ENCODE assay signal across 25 mouse cellular contexts in genomic region chr17:87787711-87788110, GRCm38 (mm10). TPM values are rescaled to one million over a fixed set of nuclear protein-coding genes. Genes with fewer than 3 reads are reported as not detected.
DNase-seq lines count a peak whose midpoint lies in the region; ATAC-seq and TF ChIP-seq lines count a peak whose summit lies in the region.
"Had no signal": no experiment of that assay in that cellular context is flagged by ENCODE, and none has a peak within 500 bp of the region (broad histone marks: within the 10 kb centered on the region; RNA-seq: fewer than 3 reads in every experiment).

No protein-coding gene starts in this region.

- H3K4me3 ChIP-seq in cerebellum, adult 2 months (replicated peaks; ENCODE audit: insufficient read depth, low read depth, low read length) = no peak overlapping the region
- no peak overlapping the region for H3K4me3 ChIP-seq in stomach, postnatal 0 days (ENCODE audit: low read depth, low read length)
- H3K4me3 ChIP-seq: embryonic facial prominence, embryonic 13.5 days; erythroblast, embryonic 14.5 days; heart, embryonic 13.5 days; hindbrain, embryonic 12.5 days; liver, embryonic 13.5 days; megakaryocyte, embryonic 14.5 days had no signal

- DNase-seq in cerebellum, adult 2 months = peak; percentile 5 to 18
- DNase-seq in cerebellum, adult 11-12 months = no peak
- peak; percentile 0 to 1 for DNase-seq in layer of hippocampus, adult 8-10 months (ENCODE audit: low spot score in 2 of 2)
- no peak for DNase-seq in layer of hippocampus, adult 9-10 months (ENCODE audit: low spot score)
- DNase-seq in testis, postnatal 10 days (ENCODE audit: low spot score) = peak; percentile 32
- no peak for DNase-seq in testis, postnatal 14 days (ENCODE audit: low spot score)
- peak; percentile 9 for DNase-seq in stomach, postnatal 0 days (ENCODE audit: low spot score)
- DNase-seq: embryo, embryonic 11 days; heart, postnatal 14 days; kidney, adult 18-20 months; liver, embryonic 13.5 days; lung, embryonic 14.5 days; midbrain, embryonic 14.5 days; right cerebral cortex, postnatal 25 days; thymus, adult 2 months; thymus, postnatal 4 days had no signal

- no peak for TF ChIP-seq POLR2A in cerebellum, adult 2 months (IDR thresholded peaks at IDR 0.05; ENCODE audit: borderline replicate concordance, insufficient read depth, low read length)

- no peaks in the 10 kb centered on the region for H3K27me3 ChIP-seq in cerebellum, adult 2 months (ENCODE audit: control insufficient read depth, insufficient read depth, low read length)
- H3K27me3 ChIP-seq in stomach, postnatal 0 days (ENCODE audit: control insufficient read depth, insufficient read depth, low read length) = no peaks in the 10 kb centered on the region
- H3K27me3 ChIP-seq: megakaryocyte, embryonic 14.5 days had no signal

- TF ChIP-seq EP300 in stomach, postnatal 0 days (optimal IDR thresholded peaks at IDR 0.05) = no peak

- peaks cover 67% of the 10 kb centered on the region for H3K4me1 ChIP-seq in cerebellum, adult 2 months (ENCODE audit: control insufficient read depth, insufficient read depth, low read length)
- no peaks in the 10 kb centered on the region for H3K4me1 ChIP-seq in stomach, postnatal 0 days (replicated peaks; ENCODE audit: control insufficient read depth, insufficient read depth)
- H3K4me1 ChIP-seq: embryonic facial prominence, embryonic 13.5 days; heart, embryonic 13.5 days; hindbrain, embryonic 12.5 days; liver, embryonic 13.5 days; megakaryocyte, embryonic 14.5 days had no signal

- no peak for TF ChIP-seq CTCF in cerebellum, adult 2 months (IDR thresholded peaks at IDR 0.05; ENCODE audit: borderline replicate concordance, insufficient read depth, low read depth, low read length)
- no peak for TF ChIP-seq CTCF in stomach, postnatal 0 days (IDR thresholded peaks at IDR 0.05; ENCODE audit: low read depth)

- no peaks in the 10 kb centered on the region for H3K9me3 ChIP-seq in stomach, postnatal 0 days (ENCODE audit: control insufficient read depth, low read length)
- H3K9me3 ChIP-seq: embryonic facial prominence, embryonic 13.5 days; heart, embryonic 13.5 days; hindbrain, embryonic 12.5 days; liver, embryonic 13.5 days had no signal

- 0 out of 2 replicates have a peak overlapping the region, but pooled peaks have one; percentile 12 for H3K27ac ChIP-seq in cerebellum, adult 2 months (ENCODE audit: insufficient read depth, low read length)
- H3K27ac ChIP-seq in stomach, postnatal 0 days (replicated peaks) = no peak overlapping the region
- H3K27ac ChIP-seq: embryonic facial prominence, embryonic 13.5 days; heart, embryonic 13.5 days; hindbrain, embryonic 12.5 days; liver, embryonic 13.5 days had no signal

- ATAC-seq in stomach, postnatal 0 days (ENCODE audit: low FRiP score, low TSS enrichment) = no peak
- ATAC-seq: forebrain, embryonic 14.5 days had no signal

- H3K4me2 ChIP-seq in stomach, postnatal 0 days (replicated peaks; ENCODE audit: low read depth) = no peak overlapping the region
- H3K4me2 ChIP-seq: embryonic facial prominence, embryonic 13.5 days; heart, embryonic 13.5 days; hindbrain, embryonic 12.5 days; liver, embryonic 13.5 days; lung, embryonic 14.5 days had no signal

- 54% methylated on average over 4 of the region's 4 CpGs for WGBS in cerebellum, adult 2 months
- 89% methylated on average over 4 of the region's 4 CpGs for WGBS in stomach, postnatal 0 days

- no peak overlapping the region for H3K9ac ChIP-seq in stomach, postnatal 0 days (ENCODE audit: low read length)
- H3K9ac ChIP-seq: embryonic facial prominence, embryonic 13.5 days; heart, embryonic 13.5 days; hindbrain, embryonic 12.5 days; liver, embryonic 13.5 days; lung, embryonic 14.5 days had no signal

- H3K36me3 ChIP-seq in stomach, postnatal 0 days (ENCODE audit: control insufficient read depth, insufficient read depth, low read length) = no peaks in the 10 kb centered on the region
- H3K36me3 ChIP-seq: embryonic facial prominence, embryonic 13.5 days; heart, embryonic 13.5 days; hindbrain, embryonic 12.5 days; liver, embryonic 13.5 days had no signal

RNA-seq across cellular contexts. Expression of gene Kcnk12, which starts 10.1 kb away (rescaled TPM):
- polyA plus RNA-seq in cerebellum, adult 2 months (2012; rRNA removed) = 43.2 and 50.4 TPM in 2 replicates
- 10 to 100 TPM; 21.5 to 23.8 (median 22.6) TPM for total RNA-seq in layer of hippocampus, adult 8-10 months (2022)
- polyA plus RNA-seq in stomach, postnatal 0 days (2015; fragmentation: Nextera tagmentation; extraction: Ambion mirVana) = 0.10 and 0.15 TPM in 2 replicates
- total RNA-seq: gastrocnemius, adult 8-10 months; heart, postnatal 14 days had no signal
- polyA plus RNA-seq: embryonic facial prominence, embryonic 13.5 days; heart, embryonic 13.5 days; kidney, embryonic 16.5 days; lung, embryonic 14.5 days; stomach, embryonic 14.5 days had no signal

Comparison
In these comparisons a context has a peak if more than half of its experiments do, and no peak if none do; other contexts are left out.
1. DNase-seq: peak in cerebellum, adult 2 months (2 of 2), layer of hippocampus, adult 8-10 months (2 of 2), testis, postnatal 10 days (single experiment) and stomach, postnatal 0 days (single experiment); none in cerebellum, adult 11-12 months (single experiment), layer of hippocampus, adult 9-10 months (single experiment) and testis, postnatal 14 days (single experiment).
2. RNA of gene Kcnk12, which starts 10.1 kb away (polyA plus RNA-seq): 43.2 to 50.4 TPM in cerebellum, adult 2 months; 0.10 to 0.15 TPM in stomach, postnatal 0 days; every median in the first group is over 10 times any median in the second.